ENCODE assay signal across 8 mouse cellular contexts in the genomic region with DNA sequence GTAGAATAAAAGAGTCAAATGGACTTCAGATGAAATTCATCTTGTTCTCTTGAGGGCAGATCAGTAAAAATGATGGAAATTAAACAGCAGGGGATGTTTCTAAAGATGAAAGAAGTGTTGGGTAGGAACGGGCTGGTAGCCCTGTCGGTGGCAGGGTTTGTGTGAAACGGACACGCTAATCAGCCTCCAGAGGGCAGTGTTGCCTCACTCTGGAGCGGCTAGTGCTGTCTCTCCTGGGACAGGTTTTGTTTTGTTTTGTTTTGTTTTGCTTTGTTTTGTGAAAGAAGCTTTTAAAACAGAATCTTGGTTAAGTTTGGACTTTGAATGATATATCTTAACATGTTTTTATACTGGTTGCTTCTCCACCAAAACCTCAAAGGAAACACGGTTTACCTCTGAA. TPM values are rescaled to one million over a fixed set of nuclear protein-coding genes. Genes with fewer than 3 reads are reported as not detected.
DNase-seq lines count a peak whose midpoint lies in the region; ATAC-seq and TF ChIP-seq lines count a peak whose summit lies in the region.

No protein-coding gene starts in this region.

- no peaks in the 10 kb centered on the region for H3K9me3 ChIP-seq in E14TG2a.4 (ENCODE audit: low read length)
- no peaks in the 10 kb centered on the region for H3K9me3 ChIP-seq in lung, embryonic 14.5 days (ENCODE audit: low read depth, low read length)

- H3K27ac ChIP-seq in bone marrow macrophage, adult 2 months (ENCODE audit: insufficient read depth, low read depth, low read length) = no peak overlapping the region
- no peak overlapping the region for H3K27ac ChIP-seq in embryonic fibroblast, embryonic 13.5 days (ENCODE audit: insufficient read depth, low read length)
- no peak overlapping the region for H3K27ac ChIP-seq in lung, embryonic 14.5 days (ENCODE audit: low read depth)
- no peak overlapping the region for H3K27ac ChIP-seq in thymus, adult 2 months (ENCODE audit: control insufficient read depth, insufficient read depth, low read length)

- no peak for TF ChIP-seq POLR2A in bone marrow macrophage, adult 2 months (IDR thresholded peaks at IDR 0.05; ENCODE audit: borderline replicate concordance, low read depth, low read length)
- TF ChIP-seq POLR2A in embryonic fibroblast, embryonic 13.5 days (IDR thresholded peaks at IDR 0.05; ENCODE audit: low read depth, low read length) = no peak
- no peak for TF ChIP-seq POLR2A in thymus, adult 2 months (IDR thresholded peaks at IDR 0.05; ENCODE audit: control insufficient read depth, extremely low read depth, insufficient read depth, low read length, poor library complexity)

- peaks cover 26% of the 10 kb centered on the region for H3K27me3 ChIP-seq in E14TG2a.4 (ENCODE audit: insufficient read depth, low read length)
- H3K27me3 ChIP-seq in lung, embryonic 14.5 days (ENCODE audit: insufficient read depth, low read length) = no peaks in the 10 kb centered on the region
- no peaks in the 10 kb centered on the region for H3K27me3 ChIP-seq in thymus, adult 2 months (ENCODE audit: control insufficient read depth, insufficient read depth, low read length)

- intact Hi-C loops in heart, postnatal 14 days (cut with DNase I) = loop anchor here (1.0 to 2.0 kb wide), 2 partner anchors 679 to 844 kb away; no protein-coding TSS in a partner anchor

- no peak overlapping the region for H3K4me3 ChIP-seq in E14TG2a.4 (replicated peaks; ENCODE audit: low read length)
- H3K4me3 ChIP-seq in bone marrow macrophage, adult 2 months (ENCODE audit: insufficient read depth, low read length) = no peak overlapping the region
- H3K4me3 ChIP-seq in embryonic fibroblast, embryonic 13.5 days (ENCODE audit: insufficient read depth, low read length) = no peak overlapping the region
- H3K4me3 ChIP-seq in lung, embryonic 14.5 days (ENCODE audit: low read depth, low read length) = no peak overlapping the region
- H3K4me3 ChIP-seq in thymus, adult 2 months (ENCODE audit: control insufficient read depth, insufficient read depth, low read length) = no peak overlapping the region

- H3K4me1 ChIP-seq in E14TG2a.4 (replicated peaks; ENCODE audit: low read depth, low read length) = peaks cover 26% of the 10 kb centered on the region
- peaks cover 24% of the 10 kb centered on the region for H3K4me1 ChIP-seq in bone marrow macrophage, adult 2 months (ENCODE audit: control insufficient read depth, insufficient read depth, low read length)
- no peaks in the 10 kb centered on the region; the same call in none of the 2 replicates for H3K4me1 ChIP-seq in embryonic fibroblast, embryonic 13.5 days (ENCODE audit: control insufficient read depth, insufficient read depth, low read length)
- no peaks in the 10 kb centered on the region for H3K4me1 ChIP-seq in lung, embryonic 14.5 days (ENCODE audit: insufficient read depth)
- peaks cover 12% of the 10 kb centered on the region for H3K4me1 ChIP-seq in thymus, adult 2 months (replicated peaks; ENCODE audit: control insufficient read depth, insufficient read depth, low read length)

- DNase-seq in heart, postnatal 14 days = peak; percentile 83 to 89
- DNase-seq in layer of hippocampus, adult 18-20 months (ENCODE audit: low spot score in 2 of 2) = peak; percentile 61 to 82
- DNase-seq in lung, embryonic 14.5 days = peak; percentile 90
- peak; percentile 82 for DNase-seq in thymus, adult 2 months

- no peak overlapping the region for H3K9ac ChIP-seq in lung, embryonic 14.5 days

- H3K4me2 ChIP-seq in lung, embryonic 14.5 days = 0 out of 2 replicates have a peak overlapping the region, but pooled peaks have one; percentile 29

- ATAC-seq in lung, embryonic 14.5 days (ENCODE audit: insufficient read depth) = no peak
- ATAC-seq in neutrophil, adult 5-6 weeks (ENCODE audit: extremely low read depth, insufficient number of reproducible peaks, low FRiP score, poor library complexity, severe bottlenecking) = peak; percentile 92

- WGBS in lung, embryonic 14.5 days = 16% methylated on average over 6 of the region's 6 CpGs
- under 1% methylated on average over 6 of the region's 6 CpGs for WGBS in thymus, adult 2 months

- H3K36me3 ChIP-seq in E14TG2a.4 (ENCODE audit: insufficient read depth, low read length) = no peaks in the 10 kb centered on the region
- H3K36me3 ChIP-seq in lung, embryonic 14.5 days (ENCODE audit: insufficient read depth) = no peaks in the 10 kb centered on the region
- peaks cover 36% of the 10 kb centered on the region for H3K36me3 ChIP-seq in thymus, adult 2 months (ENCODE audit: control insufficient read depth, insufficient read depth, low read length)

- peak; percentile 86 for TF ChIP-seq CTCF in E14TG2a.4 (conservative IDR thresholded peaks at IDR 0.05; ENCODE audit: low read length)
- TF ChIP-seq CTCF in bone marrow macrophage, adult 2 months (IDR thresholded peaks at IDR 0.05; ENCODE audit: low read depth, low read length) = peak; percentile 98
- TF ChIP-seq CTCF in embryonic fibroblast, embryonic 13.5 days (IDR thresholded peaks at IDR 0.05; ENCODE audit: borderline replicate concordance, insufficient read depth, low read length) = peak; percentile 95
- peak; percentile 93 for TF ChIP-seq CTCF in lung, embryonic 14.5 days (IDR thresholded peaks at IDR 0.05; ENCODE audit: low read depth)
- peak; percentile 91 for TF ChIP-seq CTCF in thymus, adult 2 months (IDR thresholded peaks at IDR 0.05; ENCODE audit: borderline replicate concordance, control insufficient read depth, extremely low read depth, insufficient read depth, low read length, poor library complexity)

RNA-seq across cellular contexts. Expression of gene Ptger4, which starts 7.4 kb away (rescaled TPM):
- polyA plus RNA-seq in bone marrow macrophage, adult 2 months (2012; ENCODE audit: insufficient read depth, insufficient read length, missing spikeins) = 28.6 and 32.5 TPM in 2 replicates
- 4.0 and 4.3 TPM in 2 replicates for polyA plus RNA-seq in embryonic fibroblast, embryonic 13.5 days (2011; ENCODE audit: insufficient read length, low read depth, missing spikeins)
- total RNA-seq in heart, postnatal 14 days (2021) = 1 to 10 TPM; 2.8 to 3.0 TPM
- total RNA-seq in layer of hippocampus, adult 18-20 months (2021) = under 1 TPM; 0.67 to 0.76 TPM
- polyA plus RNA-seq in lung, embryonic 14.5 days (2014; fragmentation: Nextera tagmentation; extraction: Ambion mirVana) = 1.0 and 1.8 TPM in 2 replicates
- 8.6 and 9.0 TPM in 2 replicates for total RNA-seq in neutrophil, adult 5-6 weeks (2017)
- 61.0 and 63.0 TPM in 2 replicates for polyA plus RNA-seq in thymus, adult 2 months (2012; rRNA removed)

RNA-seq across cellular contexts. Expression of gene Ttc33, which starts 51.2 kb away (rescaled TPM):
- polyA plus RNA-seq in bone marrow macrophage, adult 2 months (2012; ENCODE audit: insufficient read depth, insufficient read length, missing spikeins) = 40.7 and 44.6 TPM in 2 replicates
- 23.2 and 28.7 TPM in 2 replicates for polyA plus RNA-seq in embryonic fibroblast, embryonic 13.5 days (2011; ENCODE audit: insufficient read length, low read depth, missing spikeins)
- total RNA-seq in heart, postnatal 14 days (2021) = 10 to 100 TPM; 30.6 to 33.4 TPM
- total RNA-seq in layer of hippocampus, adult 18-20 months (2021) = 10 to 100 TPM; 82.3 to 85.7 TPM
- 41.9 and 44.6 TPM in 2 replicates for polyA plus RNA-seq in lung, embryonic 14.5 days (2014; fragmentation: Nextera tagmentation; extraction: Ambion mirVana)
- 49.3 and 51.8 TPM in 2 replicates for total RNA-seq in neutrophil, adult 5-6 weeks (2017)
- polyA plus RNA-seq in thymus, adult 2 months (2012; rRNA removed) = 3.8 and 4.9 TPM in 2 replicates
